Mouse (Mus musculus) gastrocnemius, postnatal 25 days (tissue): ENCODE data around the gene Grtp1. TPM values are rescaled to one million over a fixed set of nuclear protein-coding genes. Genes with fewer than 3 reads are reported as not detected.

ENCODE experiments used
- DNase-seq: peaks from one replicate; pipeline ENCODE4 v3.0.0; 2022
- total RNA-seq, 2 experiments: library from RNA; stranded (reverse); gene quantifications; 1 replicate in 1 of 2; 2 replicates in 1 of 2; pipeline ENCODE4 v1.2.3; 2021

Grtp1 gene
- total RNA-seq, 2 experiments from 2014 or later = 16.3 to 17.3 TPM

DNA sequence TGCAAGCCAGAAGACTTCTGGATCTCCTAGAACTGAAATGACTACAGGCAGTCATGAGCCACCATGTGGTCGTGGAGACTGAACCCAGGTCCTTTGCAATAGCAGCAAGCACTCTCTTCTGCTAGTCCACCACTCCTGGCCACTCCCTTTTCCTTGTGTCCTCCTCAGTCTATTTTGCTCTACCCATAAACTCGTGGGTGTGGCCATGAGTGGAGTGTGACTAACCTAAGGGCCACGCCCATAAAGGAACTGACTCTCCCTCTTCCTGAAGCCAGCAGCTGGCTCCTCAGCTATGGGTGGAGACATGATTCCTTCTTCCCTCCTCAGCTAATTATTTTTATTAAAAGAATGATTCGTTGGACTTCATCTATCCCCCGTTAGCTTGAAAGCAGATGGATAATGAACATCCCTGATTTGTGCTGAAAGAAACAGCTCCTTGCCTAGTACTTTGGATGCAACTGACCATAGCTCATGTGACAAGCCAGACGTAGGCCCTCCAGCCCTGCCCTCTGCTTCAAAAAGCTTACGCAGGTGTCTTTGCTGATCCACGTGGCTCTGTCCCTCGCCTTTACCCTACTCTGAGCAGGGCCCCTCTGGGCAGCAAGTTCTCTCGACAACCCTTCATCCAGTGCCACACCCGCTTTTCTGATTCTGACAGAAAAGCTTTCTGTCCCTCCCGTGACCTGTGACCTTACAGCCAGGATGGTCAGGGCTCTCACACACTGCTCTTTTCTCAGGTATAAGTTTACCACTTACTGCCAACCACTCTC lies 4.1 kb upstream of the Grtp1 start:
- peak; percentile 28 for DNase-seq

DNA sequence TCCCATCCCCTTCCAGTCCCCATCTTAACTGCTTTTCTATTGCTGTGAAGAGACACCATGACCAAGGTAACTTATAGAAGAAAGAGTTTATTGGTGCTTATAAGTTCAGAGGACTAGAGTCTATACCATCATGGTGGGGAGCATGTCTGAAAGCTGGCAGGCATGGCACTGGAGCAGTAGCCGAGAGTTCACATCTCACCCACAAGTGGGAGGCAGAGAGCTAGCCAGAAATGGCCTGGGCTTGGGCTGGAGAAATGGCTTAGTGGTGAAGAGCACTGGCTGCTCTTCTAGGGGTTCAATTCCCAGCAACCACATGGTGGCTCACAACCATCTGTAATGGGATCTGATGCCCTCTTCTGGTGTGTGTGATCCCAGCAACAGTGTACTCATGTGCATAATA lies 3.1 kb upstream of the Grtp1 start:
- DNase-seq = no peak

DNA sequence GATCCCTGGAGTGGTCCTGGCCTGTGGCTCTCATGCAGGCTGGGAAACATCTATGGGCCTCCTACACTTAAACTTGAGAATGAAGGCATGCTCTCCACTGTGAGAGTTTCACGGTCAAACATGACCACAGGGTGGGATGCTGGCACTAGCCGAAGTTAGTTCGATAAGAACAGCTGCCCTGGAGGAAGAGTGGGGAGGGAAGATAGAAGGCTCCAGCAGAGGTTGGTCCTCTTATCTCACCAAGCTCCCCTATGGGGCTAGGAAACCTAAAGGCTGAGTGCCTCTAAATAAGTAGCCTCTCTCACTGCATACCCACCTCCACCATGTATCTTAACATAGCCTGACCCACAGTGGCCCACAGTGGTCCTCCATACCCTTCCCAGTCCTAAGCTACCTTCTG lies 2.4 kb upstream of the Grtp1 start:
- no peak for DNase-seq

DNA sequence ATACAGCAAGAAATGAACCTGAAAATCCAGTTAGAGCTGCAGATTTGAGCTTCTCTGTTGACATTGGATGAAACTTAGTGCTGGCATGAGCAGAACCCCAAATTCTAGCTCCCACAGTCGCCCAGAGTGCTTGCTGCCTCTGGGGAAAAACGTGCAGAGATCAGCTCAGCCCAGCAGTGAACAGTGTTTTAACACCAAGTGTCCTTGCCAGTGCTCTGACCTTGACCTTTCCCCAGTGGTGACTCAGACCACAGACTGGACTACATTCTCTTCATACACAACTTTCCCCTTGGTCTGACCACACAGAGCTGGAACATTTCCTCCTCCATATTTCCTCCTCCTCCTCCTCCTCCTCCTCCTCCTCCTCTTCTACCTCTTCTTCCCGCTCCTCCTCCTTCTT lies 1.6 kb upstream of the Grtp1 start:
- no peak for DNase-seq

DNA sequence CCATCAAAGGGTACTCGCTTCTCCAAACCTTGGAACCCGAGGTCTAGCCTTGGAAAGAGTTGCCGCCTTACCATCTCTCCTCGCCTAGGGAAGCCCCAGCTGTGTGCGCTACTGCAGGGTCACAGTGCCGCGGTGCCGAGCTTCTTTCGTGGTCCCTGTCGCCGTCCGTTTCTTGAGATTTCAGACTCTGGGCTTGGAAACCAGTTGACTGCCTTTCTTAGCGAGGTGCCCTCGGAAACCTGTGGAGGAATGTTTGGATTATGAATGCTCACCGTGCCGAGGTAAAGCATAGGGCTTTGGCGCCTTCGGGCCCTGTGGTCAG lies 554 bp upstream of the Grtp1 start:
- DNase-seq = no peak

DNA sequence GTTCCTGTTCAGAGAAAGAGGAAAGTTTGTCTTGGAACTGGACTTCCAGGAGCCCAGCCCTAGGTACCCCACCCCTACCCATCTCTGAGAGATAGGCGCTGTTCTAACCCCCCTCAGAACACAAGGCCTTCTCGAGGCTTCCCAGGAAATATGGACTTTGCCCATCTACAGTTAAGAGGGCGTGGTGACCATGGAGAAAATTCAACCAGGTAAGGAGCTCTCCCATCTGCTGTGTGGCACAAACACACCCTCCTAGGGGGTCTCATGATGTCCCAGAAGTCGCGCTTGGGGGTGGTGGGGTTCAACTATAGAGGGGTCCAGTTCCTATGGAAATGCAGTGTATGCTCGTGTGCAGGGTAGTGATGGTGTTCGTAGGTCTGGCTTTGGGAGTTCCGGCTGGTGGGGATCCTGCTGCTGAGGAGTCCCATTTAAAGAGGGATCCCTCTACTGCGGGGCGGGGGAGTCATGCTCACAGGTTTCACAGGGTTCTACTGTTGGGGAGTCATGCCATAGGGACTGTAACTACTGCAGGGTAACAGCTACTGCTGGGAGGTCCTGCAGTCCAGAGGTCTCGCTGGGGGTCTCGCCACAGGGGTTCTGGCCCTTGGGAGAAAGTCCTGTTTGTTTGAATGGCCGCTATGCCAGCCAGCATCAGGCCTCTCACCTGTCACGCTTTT lies 897 bp downstream of the Grtp1 start:
- no peak for DNase-seq

DNA sequence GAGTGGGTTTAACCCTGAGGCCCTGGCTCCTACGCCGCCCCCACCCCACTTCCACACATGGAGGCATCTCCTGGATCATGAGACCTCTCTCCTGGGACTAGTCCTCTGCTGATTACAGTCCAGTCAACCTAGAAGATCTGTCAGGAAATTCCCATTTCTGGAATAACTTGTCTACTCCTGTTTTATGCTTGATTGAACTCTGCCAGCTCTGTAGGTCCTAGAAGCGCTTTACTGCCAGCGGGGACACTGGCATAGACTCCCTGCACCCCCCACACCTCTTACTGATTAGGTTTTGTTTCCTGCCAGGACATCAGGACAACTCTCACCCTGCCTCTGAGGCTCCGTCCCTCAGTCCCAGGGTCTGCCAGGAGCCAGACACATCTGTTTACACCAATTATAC lies 2.9 kb downstream of the Grtp1 start:
- no peak for DNase-seq

DNA sequence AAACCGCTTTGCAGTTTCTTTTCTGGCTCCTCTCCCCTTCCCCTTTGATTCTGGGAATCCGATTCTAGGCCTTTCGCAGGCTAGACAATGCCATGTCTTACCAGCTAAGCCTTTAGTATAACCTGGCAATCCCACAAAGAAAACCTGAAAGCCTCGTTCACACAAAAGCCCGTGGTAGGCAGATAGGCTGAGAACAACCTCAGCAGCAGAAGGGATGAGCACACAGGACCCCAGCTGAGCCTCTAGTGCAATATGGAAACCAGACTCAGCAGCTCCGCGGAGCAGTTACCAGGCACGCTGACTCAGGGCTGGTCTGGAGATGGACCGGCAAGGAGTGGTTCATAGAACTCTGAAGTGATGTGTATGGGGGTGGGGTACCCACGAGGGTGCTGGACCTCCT lies 5.6 kb downstream of the Grtp1 start:
- no peak for DNase-seq

DNA sequence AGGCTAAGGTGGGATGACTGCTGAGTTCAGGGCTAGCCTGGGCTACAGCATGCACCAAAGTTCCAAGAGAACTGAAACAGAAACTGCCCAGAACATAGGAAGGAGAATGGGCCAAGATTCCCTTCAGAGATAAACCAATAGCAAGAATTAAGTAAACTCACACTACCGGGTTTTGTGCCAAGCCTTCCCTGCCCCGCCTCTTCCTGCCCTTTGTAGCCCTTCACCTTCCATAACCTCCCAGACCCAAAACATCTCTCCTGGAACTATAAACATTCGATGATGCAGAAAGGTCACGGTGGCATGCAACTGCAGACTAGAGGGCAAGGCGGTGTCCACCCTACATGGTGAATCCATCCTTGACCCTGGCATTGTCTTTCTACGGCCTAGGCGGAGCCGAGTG lies 10.2 kb downstream of the Grtp1 start:
- no peak for DNase-seq

DNA sequence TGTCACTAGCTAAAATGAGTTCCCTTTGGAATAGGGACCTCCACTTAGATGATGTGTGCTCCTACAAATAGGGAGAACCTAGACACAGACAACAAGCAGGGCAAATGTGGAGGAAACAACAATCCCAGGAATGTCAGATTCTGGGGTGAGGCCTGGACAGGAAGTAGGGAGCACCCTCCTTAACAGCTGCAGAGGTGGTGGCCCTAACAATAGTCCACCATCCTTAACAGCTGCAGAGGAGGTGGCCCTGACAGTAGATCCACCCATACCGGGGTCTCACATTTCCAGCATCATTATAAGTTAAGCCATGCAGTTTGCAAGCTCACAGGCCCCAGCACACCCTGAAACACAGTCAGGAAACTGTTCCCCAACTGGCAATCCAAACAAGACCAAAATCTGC lies 11.6 kb downstream of the Grtp1 start:
- no peak for DNase-seq

DNA sequence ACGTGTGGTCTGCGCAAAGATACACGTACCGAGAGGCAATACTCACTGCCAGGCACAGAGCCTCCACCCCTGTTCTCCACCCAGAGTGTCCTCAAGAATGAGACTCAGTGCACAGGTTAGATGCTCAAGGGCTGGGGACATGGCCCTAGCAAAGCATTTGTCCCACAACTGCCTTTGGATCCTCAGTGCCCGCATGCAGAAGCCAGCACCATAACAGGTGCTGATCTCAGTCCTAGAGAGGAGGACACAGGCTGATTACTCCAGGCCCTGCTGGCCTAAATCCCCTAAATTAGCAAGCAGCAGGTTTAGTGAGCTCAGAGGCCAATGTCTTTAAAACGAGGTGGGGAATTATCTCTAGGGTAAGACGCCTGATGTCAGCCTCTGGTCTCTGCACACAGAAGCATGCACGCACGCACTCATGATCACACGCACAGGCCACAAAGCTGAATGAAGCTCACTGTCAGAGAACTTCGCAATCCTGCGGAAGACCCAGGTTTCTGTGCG lies 12.3 kb downstream of the Grtp1 start:
- no peak for DNase-seq

DNA sequence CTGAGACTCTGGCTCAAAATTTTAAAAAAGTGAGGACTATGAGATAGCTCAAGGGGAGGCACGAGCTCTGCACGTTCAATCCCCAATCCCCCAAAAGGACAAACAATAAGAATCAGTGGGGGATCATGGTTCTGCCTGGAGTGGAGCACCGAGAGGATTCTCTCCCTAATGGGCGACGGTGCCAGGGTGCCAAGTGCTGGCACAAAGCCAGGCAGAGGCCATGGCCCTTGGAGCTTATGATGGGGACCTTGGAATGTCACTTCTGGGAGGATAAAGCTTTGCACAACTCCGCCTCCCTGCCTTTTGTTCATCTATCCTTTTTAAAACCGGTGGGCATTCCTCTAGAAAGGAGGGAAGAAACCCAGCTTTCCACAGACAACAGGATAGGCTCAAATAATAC lies 12.8 kb downstream of the Grtp1 start:
- DNase-seq = no peak

DNA sequence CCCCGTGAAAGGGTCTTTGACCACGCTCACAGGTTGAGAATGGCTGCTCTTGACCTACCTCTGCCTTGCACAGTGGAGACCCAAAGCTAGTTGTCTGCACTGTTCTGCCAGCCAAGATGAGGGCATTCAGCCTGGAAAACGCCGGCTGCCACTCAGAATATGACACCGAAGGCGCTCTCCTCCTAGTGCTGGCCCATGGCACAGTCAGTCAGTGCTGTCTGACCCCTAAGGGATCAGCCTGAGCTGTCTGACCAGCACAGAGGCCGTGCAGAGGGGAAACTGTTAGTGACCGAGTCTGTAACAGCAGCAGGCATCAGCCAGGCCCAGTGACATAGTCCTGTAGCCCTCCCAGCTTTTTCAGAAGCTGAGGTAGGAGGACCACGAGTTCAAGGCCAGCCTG lies 13.2 kb downstream of the Grtp1 start:
- DNase-seq = peak; percentile 56

DNA sequence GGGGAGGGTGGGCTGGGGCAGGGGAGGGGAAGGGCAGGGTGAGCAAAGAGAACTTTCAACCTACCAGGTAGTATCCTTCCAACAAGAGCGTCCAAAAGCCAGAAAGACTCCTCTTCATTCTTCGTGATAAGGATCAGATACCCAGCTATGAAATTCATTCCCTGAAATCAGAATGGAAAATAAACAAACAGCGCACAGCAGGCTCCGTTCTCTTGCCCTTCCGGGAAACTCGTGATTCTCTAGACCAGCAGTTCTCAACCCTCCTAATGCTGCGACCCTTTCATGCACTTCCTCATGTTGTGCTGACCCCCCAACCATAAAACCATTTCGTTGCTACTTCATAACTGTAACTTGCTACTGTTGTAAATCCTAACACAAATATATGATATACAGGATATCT lies 13.6 kb downstream of the Grtp1 start:
- no peak for DNase-seq

DNA sequence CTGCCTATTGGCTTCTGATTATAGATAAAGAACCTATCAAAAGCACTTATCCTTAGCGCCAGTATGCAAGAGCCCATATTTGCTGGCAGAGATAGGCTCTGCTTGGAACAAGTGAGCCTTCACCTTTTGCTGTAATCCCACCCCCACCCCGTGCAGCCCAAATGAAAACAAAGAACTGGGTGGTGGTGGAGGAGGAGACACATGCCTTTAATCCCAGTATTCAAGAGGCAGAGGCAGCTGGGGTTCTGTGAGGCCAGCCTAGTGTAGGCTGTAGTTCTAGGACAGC lies 18.8 kb downstream of the Grtp1 start:
- DNase-seq = no peak

DNA sequence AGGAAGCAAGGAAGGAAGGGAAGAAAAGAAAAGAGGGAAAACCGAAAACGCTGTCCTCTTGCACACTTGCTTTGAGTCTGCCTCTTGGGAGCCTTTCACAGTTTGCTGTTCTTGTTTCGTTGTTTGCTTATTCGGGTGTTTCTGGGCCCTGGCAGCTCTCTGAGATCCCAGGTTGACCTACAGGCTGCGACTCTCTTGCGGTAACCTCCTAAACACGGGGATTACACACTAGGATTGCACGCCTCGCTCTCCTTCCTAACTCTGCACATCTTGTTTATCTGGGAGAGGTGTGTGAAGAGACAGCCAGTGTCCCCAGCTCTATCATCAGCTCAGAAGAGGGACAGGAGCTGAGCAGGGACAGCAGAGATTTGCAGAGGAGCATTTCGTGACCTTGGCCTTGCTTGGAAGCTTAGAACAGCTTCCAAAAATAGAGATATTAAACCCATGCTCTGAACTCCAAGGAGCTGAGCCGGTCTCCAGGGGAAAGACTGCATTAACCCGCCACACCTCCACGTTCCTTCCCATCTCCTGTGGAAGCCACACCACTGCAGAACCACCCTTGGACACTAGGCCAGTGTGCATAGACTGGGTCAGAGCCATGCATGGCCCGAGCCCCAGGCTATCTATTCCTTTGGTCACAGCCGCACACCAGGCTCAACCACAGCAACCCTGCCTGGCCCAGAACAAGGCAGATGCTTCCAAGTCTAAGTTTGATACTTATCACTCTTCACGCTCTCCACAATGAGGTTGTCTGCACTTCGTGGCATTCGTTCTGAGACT lies 19.3 kb downstream of the Grtp1 start:
- DNase-seq = peak; percentile 30

DNA sequence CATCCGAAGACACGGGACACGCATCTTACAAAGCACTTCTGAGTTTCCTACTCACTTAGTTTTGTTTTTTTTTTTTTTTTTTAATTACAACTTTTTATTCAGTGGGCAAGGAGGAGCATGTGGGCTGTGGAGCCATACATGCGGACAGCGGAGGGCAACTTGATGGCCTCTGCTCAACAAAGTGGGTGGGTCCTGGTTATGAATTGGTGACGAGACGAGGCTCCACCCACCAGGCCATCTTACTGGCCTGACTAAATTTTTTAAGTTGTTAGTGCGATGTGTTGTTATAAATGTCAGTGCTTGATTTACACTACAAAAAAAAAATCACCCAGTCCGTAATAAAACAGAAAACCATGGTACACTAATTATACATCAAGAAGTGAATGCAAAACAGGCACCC lies 20.0 kb downstream of the Grtp1 start:
- DNase-seq = no peak

DNA sequence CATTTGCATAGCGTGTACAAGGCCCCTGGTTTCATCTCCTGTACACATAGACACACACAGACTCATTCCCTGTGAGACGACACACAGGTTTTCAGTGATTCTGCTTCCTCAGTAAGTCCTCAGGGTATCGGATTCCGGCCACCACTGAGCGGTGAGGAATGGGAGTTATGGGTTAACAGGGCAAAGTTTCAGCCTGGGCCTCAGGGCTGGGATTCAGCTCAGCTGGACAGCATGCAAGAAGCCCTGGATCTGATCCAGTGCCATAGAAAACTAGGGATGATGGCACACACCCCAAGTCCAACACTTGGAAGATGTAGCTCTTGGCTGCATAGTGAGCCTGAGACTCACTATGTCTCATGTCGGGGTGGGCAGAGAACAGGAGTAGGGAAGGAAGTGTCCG lies 20.5 kb downstream of the Grtp1 start:
- no peak for DNase-seq

DNA sequence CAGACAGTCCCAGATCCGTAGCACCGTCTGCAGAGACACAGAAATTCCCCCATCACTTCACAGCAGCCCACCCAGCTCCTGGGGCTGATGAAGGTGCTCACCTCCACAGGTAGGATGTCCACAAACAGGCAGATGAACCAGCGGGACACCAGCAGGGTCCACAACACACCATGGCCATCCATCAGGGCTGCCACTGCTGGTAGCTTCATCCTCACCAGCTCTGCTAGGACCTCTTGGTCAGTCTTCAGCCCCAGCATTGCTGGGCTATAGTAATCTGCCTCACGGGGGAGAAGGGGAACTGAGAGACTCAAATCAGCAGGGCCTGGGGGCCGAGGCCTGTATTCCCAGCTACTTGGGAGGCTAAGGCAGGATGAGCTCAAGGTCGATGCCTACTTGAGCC lies 20.9 kb downstream of the Grtp1 start:
- DNase-seq = no peak

DNA sequence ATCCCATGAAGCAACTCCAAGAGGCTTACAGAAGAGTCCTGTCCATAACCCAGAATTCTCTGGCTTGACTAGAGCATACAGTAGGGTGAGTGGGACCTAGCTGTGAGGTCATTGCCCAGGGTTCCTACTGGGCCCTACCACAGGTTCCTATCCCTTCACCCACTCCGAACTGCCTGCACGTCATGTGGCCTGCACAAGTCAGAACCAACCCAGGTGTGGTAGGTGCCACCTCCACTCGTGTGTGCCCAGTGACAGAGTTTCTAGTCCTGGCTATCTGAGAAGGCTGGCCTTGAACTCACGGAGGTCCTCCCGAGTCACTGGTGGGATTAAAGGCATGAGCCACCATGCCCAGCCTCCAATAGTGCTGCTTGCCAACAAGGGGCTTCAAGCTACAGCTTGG lies 22.3 kb downstream of the Grtp1 start:
- no peak for DNase-seq

DNA sequence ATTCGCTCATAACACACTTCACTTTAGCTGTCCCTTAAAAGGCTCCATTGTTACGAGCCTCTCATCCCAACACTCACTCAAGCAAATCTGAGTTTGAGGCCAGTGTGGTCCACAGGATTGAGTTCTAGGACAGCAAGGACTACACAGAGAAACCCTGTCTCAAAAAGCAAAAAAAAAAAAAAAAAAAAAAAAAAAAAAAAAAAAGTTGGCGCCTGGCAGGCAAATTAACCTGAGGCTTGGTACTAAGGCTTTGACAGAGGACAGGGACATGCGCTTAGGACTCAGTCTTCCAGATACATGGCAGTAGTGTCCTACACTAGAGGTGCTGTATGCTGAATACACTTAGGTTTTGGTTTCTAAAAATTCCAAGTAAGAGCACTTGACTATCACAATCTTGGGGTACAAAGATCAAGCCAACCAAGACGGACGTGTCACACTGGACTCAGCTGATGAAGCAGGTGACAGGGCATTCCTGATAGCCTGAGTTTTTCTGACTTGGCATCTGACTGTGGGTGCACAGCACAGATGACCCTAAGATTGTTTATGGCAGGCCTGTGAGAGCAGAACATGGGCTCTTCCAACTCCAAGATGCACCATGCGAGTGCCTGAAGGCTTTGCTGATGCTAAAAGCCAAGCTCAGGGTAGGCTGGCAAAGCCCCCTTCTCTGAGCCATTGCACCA lies 23.1 kb downstream of the Grtp1 start:
- no peak for DNase-seq

DNA sequence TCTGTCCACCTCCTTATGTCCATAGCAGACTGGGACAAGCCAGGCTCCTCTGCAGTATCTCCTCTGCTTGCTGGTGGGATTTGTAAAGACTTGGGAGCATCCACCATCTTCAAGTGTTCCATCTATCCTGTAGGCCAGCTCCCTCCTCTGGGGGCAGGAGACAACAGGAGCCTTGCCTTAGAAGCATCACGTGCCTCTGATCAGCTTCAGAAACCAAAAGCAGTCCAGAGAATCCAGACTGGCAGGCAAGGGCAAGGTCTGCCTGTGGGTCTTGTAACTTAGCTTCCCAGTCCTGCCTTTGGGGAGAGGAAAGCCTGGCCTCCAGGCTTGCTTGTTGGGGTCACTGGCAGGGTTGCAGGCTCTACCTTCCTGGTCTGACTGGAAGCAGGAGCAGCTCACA lies 24.8 kb downstream of the Grtp1 start:
- DNase-seq = no peak

DNA sequence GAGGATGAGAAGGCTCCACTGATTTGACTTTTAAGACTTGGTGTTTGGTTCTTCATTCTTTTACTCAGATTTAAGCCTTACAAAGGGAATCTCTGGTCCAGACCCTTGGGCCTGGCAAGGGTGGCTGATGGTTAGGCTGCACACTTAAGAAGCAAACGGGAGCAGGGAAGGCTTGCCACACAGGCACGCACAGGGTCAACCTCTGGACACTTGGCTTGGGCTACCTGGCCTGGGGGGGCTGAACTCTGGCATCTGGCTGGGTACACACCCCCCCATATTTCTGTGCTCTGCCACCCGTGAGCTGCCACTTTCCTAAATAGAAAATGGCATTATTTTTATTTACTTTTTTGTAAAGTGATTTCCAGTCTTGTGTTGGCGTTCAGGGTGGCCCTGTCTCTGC lies 25.6 kb downstream of the Grtp1 start:
- DNase-seq = no peak
